Mouse (Mus musculus): ENCODE measurements around the gene Timm10.
"Not testable (repeated sequence)": the region's sequence is repeated elsewhere in the genome, so short reads cannot be mapped to it uniquely, and the experiment has no call there.

The Timm10 gene

DNA sequence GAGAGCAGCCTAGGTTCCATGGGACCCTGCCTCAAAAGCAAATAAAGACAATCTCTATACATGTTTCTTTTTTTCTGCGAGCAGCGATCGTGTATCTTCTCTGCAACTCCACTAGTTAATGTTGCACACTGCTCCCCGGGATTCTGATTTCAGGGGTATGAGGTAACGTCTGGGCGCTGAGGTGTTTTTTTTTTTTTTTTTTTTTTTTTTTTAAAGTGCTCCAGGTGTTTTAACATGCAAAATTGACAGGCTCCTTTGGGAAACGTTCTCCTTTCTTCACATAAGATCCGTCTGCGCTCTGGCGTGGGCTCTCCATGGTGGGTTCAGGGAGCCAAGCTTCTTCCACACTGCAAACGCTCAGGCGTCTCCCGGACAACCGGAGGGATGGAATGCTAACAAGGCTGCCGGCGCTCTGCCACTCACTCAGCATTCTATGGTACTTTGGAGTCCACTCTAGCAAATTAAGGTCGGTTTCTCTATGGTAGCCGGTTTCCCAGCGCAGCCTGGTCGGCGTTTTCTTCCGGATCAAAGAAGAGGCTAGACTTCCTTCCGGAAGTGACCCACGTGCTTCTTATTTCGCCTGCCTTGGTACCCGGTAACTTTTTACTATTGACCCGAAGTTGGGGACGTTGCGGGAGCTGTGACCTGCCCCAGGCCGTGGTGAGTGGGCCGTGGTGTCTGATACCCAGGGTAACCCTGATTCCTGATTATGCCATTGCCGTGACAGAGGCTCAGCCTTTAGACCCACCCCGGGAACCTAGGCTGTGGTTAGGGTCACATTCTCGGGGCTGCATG lies at the start of gene Timm10:
Gene Timm10 (plus strand): TSS at position 510 of the 795 bp plus-strand sequence.
- peak; percentile 89 for DNase-seq (ENCODE audit: low spot score in 2 of 2)

DNA sequence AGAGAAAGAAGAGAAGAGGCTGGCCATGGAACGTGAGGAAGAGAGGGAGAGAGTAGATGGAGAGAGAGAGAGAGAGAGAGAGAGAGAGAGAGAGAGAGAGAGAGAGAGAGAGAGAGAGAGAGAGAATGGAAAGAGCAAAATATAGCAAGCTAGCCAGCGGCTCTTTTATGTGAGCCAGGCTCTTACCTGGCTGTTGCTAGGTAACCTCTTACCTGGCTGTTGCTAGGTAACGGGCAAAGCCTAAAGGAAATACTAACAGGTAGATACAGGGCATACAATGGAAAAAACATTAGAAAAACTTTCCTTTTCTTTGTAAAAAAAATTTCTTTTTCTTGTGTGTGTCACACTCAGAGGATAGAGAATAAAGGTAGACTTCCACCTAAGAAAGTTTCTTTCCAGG lies 49.1 kb upstream of the Timm10 start:
- DNase-seq (ENCODE audit: low spot score in 2 of 2), result no peak

GRCm38 (mm10) chr2:84779210-84779609 lies 47.6 kb upstream of the Timm10 start:
- no peak for DNase-seq (ENCODE audit: low spot score in 2 of 2)

- DNase-seq (ENCODE audit: low spot score in 2 of 2), result no peak
These were observed 43.5 kb upstream of the Timm10 start for GRCm38 (mm10) chr2:84783315-84783714.

- DNase-seq (ENCODE audit: low spot score in 2 of 2), result no peak
These were observed 42.8 kb upstream of the Timm10 start for GRCm38 (mm10) chr2:84783840-84784566.

GRCm38 (mm10) chr2:84788316-84788715 lies 38.5 kb upstream of the Timm10 start:
- no peak for DNase-seq (ENCODE audit: low spot score in 2 of 2)

- no peak for DNase-seq (ENCODE audit: low spot score in 2 of 2)
These were observed 36.4 kb upstream of the Timm10 start for GRCm38 (mm10) chr2:84790418-84790817.

GRCm38 (mm10) chr2:84792516-84792915 lies 34.3 kb upstream of the Timm10 start:
- no peak for DNase-seq (ENCODE audit: low spot score in 2 of 2)

- no peak for DNase-seq (ENCODE audit: low spot score in 2 of 2)
These were observed 33.6 kb upstream of the Timm10 start for GRCm38 (mm10) chr2:84793154-84793553.

- DNase-seq (ENCODE audit: low spot score in 2 of 2), result no peak
These were observed 32.9 kb upstream of the Timm10 start for GRCm38 (mm10) chr2:84793871-84794270.

DNA sequence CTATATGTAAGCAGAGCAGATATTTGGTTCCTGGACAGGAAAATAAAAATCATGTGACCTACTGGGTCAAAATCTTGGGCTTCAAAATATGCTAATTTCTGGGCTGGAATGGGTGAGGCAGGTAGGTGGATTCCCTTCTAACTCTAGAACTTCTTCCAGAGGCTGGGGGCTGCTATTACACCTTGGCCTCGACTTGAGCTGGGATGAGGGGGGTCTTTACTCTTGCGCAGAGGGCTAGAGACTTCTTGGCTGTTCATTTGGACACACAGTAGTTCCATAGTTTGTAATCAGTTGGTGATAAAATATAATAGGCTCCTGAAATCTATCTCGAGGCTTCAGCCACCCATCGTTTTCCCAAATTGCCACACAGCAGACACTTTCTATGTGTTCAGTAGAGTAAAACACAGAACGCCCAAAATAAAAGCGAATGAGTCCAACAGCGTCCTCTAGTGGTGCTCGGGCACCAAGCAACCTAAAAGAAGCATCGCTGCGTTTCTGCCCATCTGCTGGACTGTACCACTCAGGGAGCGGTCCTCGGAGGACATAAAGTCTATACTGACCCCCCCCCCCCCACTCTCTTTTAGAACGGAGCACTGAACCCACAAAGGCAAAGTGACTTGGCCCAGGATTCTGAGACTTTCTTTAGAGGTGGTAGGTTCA lies 28.8 kb upstream of the Timm10 start:
- DNase-seq (ENCODE audit: low spot score in 2 of 2), result peak; percentile 91 to 92

GRCm38 (mm10) chr2:84798493-84798921 lies 28.3 kb upstream of the Timm10 start, which contains the start of gene Ube2l6:
Gene Ube2l6, plus strand, starts transcription at chr2:84798828.
- DNase-seq (ENCODE audit: low spot score in 2 of 2), result peak; percentile 71 to 72

GRCm38 (mm10) chr2:84799041-84799561 lies 27.7 kb upstream of the Timm10 start:
- peak; percentile 77 to 82 for DNase-seq (ENCODE audit: low spot score in 2 of 2)

DNA sequence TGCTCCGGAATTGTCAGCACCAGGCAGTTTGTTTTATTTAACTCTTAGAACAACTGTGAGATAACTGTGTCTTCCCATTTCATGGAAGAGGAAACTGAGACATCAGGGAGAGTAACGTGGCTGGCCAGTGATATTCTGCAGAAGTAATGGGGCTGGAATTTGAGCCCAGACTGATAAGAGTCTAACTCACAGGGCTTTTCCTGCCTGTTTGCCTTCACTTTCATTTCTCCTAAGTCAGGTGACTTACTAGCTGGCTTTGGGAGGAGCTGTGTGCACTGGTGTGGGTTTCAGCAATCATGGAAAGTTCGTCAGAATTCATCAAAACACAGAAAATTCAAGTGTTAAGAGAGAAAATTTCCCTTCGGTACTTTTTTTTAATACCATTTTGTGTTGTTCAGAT lies 26.5 kb upstream of the Timm10 start:
- DNase-seq (ENCODE audit: low spot score in 2 of 2), result no peak

DNA sequence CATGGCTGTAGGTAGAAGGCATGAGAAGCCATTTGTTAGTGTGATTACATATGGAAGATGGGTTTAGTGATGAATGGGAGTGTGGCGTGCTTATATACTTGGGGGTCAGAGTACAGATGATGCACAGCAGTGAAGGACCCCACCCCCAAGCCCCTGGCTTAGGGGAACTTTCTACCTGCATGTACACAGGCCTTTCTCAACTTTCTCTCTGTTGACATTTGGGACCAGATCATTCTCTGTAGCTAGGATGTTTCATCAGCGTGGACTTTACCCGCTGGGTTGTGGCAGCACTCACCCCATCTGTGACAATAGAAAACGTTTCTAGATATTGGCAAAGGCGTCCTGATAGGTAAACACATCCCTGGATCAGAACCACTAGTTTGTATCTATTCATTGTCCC lies 25.6 kb upstream of the Timm10 start:
- not testable (repeated sequence) for DNase-seq (ENCODE audit: low spot score in 2 of 2)

DNA sequence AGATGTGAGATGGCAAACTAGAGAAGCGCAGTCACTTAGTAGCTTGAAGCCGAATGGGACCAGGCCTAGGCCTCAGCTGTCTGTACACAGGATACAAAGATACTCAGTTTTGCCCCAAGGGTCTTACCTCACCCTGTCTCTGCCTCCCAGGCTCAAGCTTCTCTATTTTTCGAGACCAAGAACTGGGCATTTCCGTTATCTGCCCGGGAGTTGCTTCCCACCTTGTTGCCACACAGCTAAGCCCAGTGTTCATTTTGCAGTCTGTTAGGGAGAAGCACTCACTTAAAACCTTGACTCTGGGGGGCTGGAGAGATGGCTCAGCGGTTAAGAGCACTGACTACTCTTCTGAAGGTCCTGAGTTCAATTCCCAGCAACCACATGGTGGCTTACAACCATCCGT lies 22.8 kb upstream of the Timm10 start:
- DNase-seq (ENCODE audit: low spot score in 2 of 2), result no peak

GRCm38 (mm10) chr2:84806546-84806945 lies 20.3 kb upstream of the Timm10 start:
- no peak for DNase-seq (ENCODE audit: low spot score in 2 of 2)

GRCm38 (mm10) chr2:84809330-84809729 lies 17.5 kb upstream of the Timm10 start:
- no peak for DNase-seq (ENCODE audit: low spot score in 2 of 2)

DNA sequence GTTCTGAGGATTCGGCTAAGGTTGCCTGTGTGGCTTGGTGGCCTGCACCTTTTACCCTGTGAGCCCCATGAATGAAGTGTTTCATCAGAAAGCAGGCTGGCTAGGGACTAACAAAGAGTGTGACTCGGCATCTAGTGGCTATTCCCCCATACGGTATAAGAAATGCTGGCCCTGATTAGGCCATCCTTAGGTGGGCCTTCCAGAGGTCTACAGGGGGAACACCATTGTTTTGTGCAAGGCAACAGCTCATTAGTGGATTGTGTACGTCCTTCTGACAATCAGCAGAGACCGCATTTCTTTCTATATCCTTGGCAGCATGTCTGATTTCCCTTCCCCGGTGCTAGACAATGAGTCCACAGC lies 16.3 kb upstream of the Timm10 start:
- DNase-seq (ENCODE audit: low spot score in 2 of 2), result no peak

- peak; percentile 93 to 94 for DNase-seq (ENCODE audit: low spot score in 2 of 2)
These were observed 15.8 kb upstream of the Timm10 start for GRCm38 (mm10) chr2:84810886-84811577.

- no peak for DNase-seq (ENCODE audit: low spot score in 2 of 2)
These were observed 14.9 kb upstream of the Timm10 start for GRCm38 (mm10) chr2:84811880-84812279.

GRCm38 (mm10) chr2:84812676-84813075 lies 14.1 kb upstream of the Timm10 start:
- DNase-seq (ENCODE audit: low spot score in 2 of 2), result no peak

Measured in right cerebral cortex, adult 2 months (tissue).